Mouse (Mus musculus) ES-E14 (cell line): ENCODE results near the gene Prkcb.

Experiments
- CHD2 ChIP-seq: IDR thresholded peaks from 2 replicates; pipeline ENCODE4 v1.6.1; 2014; ENCODE audit warnings: mild to moderate bottlenecking, low read depth, low read length, inconsistent platforms
- HCFC1 ChIP-seq: IDR thresholded peaks from 2 replicates; pipeline ENCODE4 v1.6.1; 2012; ENCODE audit warnings: low read length, inconsistent platforms, borderline replicate concordance; ENCODE audit not compliant: insufficient read depth
- MAFK ChIP-seq: IDR thresholded peaks from 2 replicates; pipeline ENCODE4 v1.6.1; 2014; ENCODE audit warnings: mild to moderate bottlenecking, low read depth, low read length, inconsistent platforms; ENCODE audit not compliant: insufficient read depth
- ZC3H11A ChIP-seq: IDR thresholded peaks from 2 replicates; pipeline ENCODE4 v1.6.1; 2012; ENCODE audit warnings: low read depth, mild to moderate bottlenecking, inconsistent platforms, low read length, borderline replicate concordance
- ZNF384 ChIP-seq: IDR thresholded peaks from 2 replicates; pipeline ENCODE4 v1.6.1; 2012; ENCODE audit warnings: low read depth, low read length, inconsistent platforms

DNA sequence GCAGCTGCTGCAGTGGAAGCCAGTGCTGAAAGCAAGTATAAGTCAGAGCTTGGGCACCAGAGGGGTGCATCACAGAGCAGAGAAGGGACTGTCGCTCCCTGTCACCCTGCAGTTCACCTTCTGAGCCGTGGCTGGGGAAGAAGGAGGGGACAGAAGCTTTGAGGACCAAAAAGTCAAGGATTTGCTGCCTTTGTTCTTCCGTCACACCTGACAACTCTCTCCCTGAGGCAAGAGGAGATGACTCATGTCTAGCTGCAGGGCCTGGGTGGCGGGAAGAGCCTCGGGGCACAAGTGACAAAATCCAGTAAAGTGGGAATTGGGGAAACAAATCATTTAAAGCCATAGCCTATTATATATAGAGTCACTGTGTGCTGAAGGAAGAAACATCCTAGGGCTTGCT is 209.9 kb downstream of the Prkcb start:
- TF ChIP-seq HCFC1 (no peak), CHD2 (no peak), ZNF384 (no peak), ZC3H11A (no peak), MAFK (no peak)
